Mouse (Mus musculus): ENCODE data around the gene Midn. TPM values are rescaled to one million over a fixed set of nuclear protein-coding genes. Genes with fewer than 3 reads are reported as not detected.

Gene Midn
- total and polyA plus RNA-seq, 3 experiments, result 8.1 to 26.7 TPM; not detected in 1

GRCm38 (mm10) chr10:80170052-80170451 is 22.0 kb downstream of the Midn start:
- peaks cover 4 to 17% of the 10 kb centered on the region in 2 experiments; a peak in 3 of 4 replicates for H3K4me1 ChIP-seq (ENCODE audit: control insufficient read depth in 1 of 2, insufficient read depth in 2 of 2, low read length in 2 of 2)
- H3K36me3 ChIP-seq (ENCODE audit: control insufficient read depth in 1 of 2, insufficient read depth in 2 of 2, low read length in 2 of 2), result peaks cover 0 to 16% of the 10 kb centered on the region in 2 experiments; a peak in 2 of 4 replicates
- H3K27me3 ChIP-seq (ENCODE audit: control insufficient read depth in 1 of 2, insufficient read depth in 2 of 2, low read length in 2 of 2), result no peaks in the 10 kb centered on the region
- no peaks in the 10 kb centered on the region for H3K9me3 ChIP-seq (replicated peaks; ENCODE audit: insufficient read depth, low read length)
- DNase-seq (ENCODE audit: low read depth, low spot score), result no peak
- H3K27ac ChIP-seq (ENCODE audit: control insufficient read depth, low read depth, low read length), result no peak overlapping the region
- peaks cover 12% of the 10 kb centered on the region; the same call in 1 of the 2 replicates for H3K79me2 ChIP-seq (ENCODE audit: control insufficient read depth, insufficient read depth, low read length, poor library complexity)
- no peak overlapping the region for H3K4me3 ChIP-seq (ENCODE audit: control insufficient read depth in 1 of 2, insufficient read depth in 1 of 2, low read depth in 2 of 2, low read length in 2 of 2)
- TF ChIP-seq RCOR1 (IDR thresholded peaks at IDR 0.05; ENCODE audit: low read depth, low read length) (no peak), E2F4 (IDR thresholded peaks at IDR 0.05; ENCODE audit: borderline replicate concordance, low read depth, low read length) (no peak), POLR2A (IDR thresholded peaks at IDR 0.05; ENCODE audit: control insufficient read depth in 1 of 2, insufficient read depth in 1 of 2, low read depth in 1 of 2, low read length in 2 of 2, poor library complexity in 1 of 2) (no peak), ZMIZ1 (IDR thresholded peaks at IDR 0.05; ENCODE audit: low read depth, low read length) (no peak), UBTF (IDR thresholded peaks at IDR 0.05; ENCODE audit: borderline replicate concordance, insufficient read depth, low read depth, low read length) (no peak), NELFE (IDR thresholded peaks at IDR 0.05; ENCODE audit: low read depth, low read length) (no peak), POLR2AphosphoS5 (IDR thresholded peaks at IDR 0.05; ENCODE audit: borderline replicate concordance, low read depth, low read length) (no peak), KAT2A (conservative IDR thresholded peaks at IDR 0.05; ENCODE audit: low read depth, low read length) (no peak), NRF1 (IDR thresholded peaks at IDR 0.05; ENCODE audit: insufficient read depth, low read depth, low read length, poor library complexity, severe bottlenecking) (no peak), RAD21 (IDR thresholded peaks at IDR 0.05; ENCODE audit: low read depth, low read length) (no peak), MYB (IDR thresholded peaks at IDR 0.05; ENCODE audit: low read depth, low read length) (no peak), ZC3H11A (IDR thresholded peaks at IDR 0.05; ENCODE audit: low read depth, low read length) (no peak), EP300 (IDR thresholded peaks at IDR 0.05; ENCODE audit: low read depth in 1 of 2, low read length in 2 of 2) (no peak), TCF12 (IDR thresholded peaks at IDR 0.05; ENCODE audit: low read depth, low read length) (no peak), HCFC1 (IDR thresholded peaks at IDR 0.05; ENCODE audit: low read depth, low read length) (no peak)
- no peak overlapping the region for H3K9ac ChIP-seq (ENCODE audit: control insufficient read depth, low read depth, low read length, poor library complexity, severe bottlenecking)

GRCm38 (mm10) chr10:80170601-80171021 is 22.5 kb downstream of the Midn start:
- no peak overlapping the region for H3K4me3 ChIP-seq (ENCODE audit: control insufficient read depth in 1 of 2, insufficient read depth in 1 of 2, low read depth in 2 of 2, low read length in 2 of 2)
- DNase-seq (ENCODE audit: low read depth, low spot score), result no peak
- H3K79me2 ChIP-seq (ENCODE audit: control insufficient read depth, insufficient read depth, low read length, poor library complexity), result peaks cover 12% of the 10 kb centered on the region; the same call in 1 of the 2 replicates
- H3K27ac ChIP-seq (ENCODE audit: control insufficient read depth, low read depth, low read length), result no peak overlapping the region
- H3K9me3 ChIP-seq (replicated peaks; ENCODE audit: insufficient read depth, low read length), result no peaks in the 10 kb centered on the region
- no peak overlapping the region for H3K9ac ChIP-seq (ENCODE audit: control insufficient read depth, low read depth, low read length, poor library complexity, severe bottlenecking)
- H3K27me3 ChIP-seq (ENCODE audit: control insufficient read depth in 1 of 2, insufficient read depth in 2 of 2, low read length in 2 of 2), result no peaks in the 10 kb centered on the region
- H3K36me3 ChIP-seq (ENCODE audit: control insufficient read depth in 1 of 2, insufficient read depth in 2 of 2, low read length in 2 of 2), result peaks cover 0 to 16% of the 10 kb centered on the region in 2 experiments; a peak in 2 of 4 replicates
- H3K4me1 ChIP-seq (ENCODE audit: control insufficient read depth in 1 of 2, insufficient read depth in 2 of 2, low read length in 2 of 2), result peaks cover 4 to 17% of the 10 kb centered on the region in 2 experiments; a peak in 3 of 4 replicates
- TF ChIP-seq MAZ (IDR thresholded peaks at IDR 0.05; ENCODE audit: low read depth, low read length) (no peak), MEF2A (IDR thresholded peaks at IDR 0.05; ENCODE audit: extremely low read depth, insufficient replicate concordance, low read depth, low read length, poor library complexity, severe bottlenecking) (no peak), UBTF (IDR thresholded peaks at IDR 0.05; ENCODE audit: borderline replicate concordance, insufficient read depth, low read depth, low read length) (no peak), NRF1 (IDR thresholded peaks at IDR 0.05; ENCODE audit: insufficient read depth, low read depth, low read length, poor library complexity, severe bottlenecking) (no peak), CHD1 (IDR thresholded peaks at IDR 0.05; ENCODE audit: low read depth, low read length) (no peak), ETS1 (IDR thresholded peaks at IDR 0.05; ENCODE audit: low read depth, low read length) (no peak), GABPA (IDR thresholded peaks at IDR 0.05; ENCODE audit: low read depth, low read length) (no peak), ZNF384 (IDR thresholded peaks at IDR 0.05; ENCODE audit: low read depth, low read length) (no peak), BHLHE40 (IDR thresholded peaks at IDR 0.05; ENCODE audit: borderline replicate concordance, low read depth, low read length) (no peak), SIN3A (IDR thresholded peaks at IDR 0.05; ENCODE audit: low read length) (no peak), RAD21 (IDR thresholded peaks at IDR 0.05; ENCODE audit: low read depth, low read length) (no peak), TBP (IDR thresholded peaks at IDR 0.05; ENCODE audit: low read depth, low read length) (no peak), JUND (IDR thresholded peaks at IDR 0.05; ENCODE audit: low read depth, low read length) (no peak), SMC3 (IDR thresholded peaks at IDR 0.05; ENCODE audit: low read depth, low read length) (no peak), POLR2A (IDR thresholded peaks at IDR 0.05; ENCODE audit: control insufficient read depth in 1 of 2, insufficient read depth in 1 of 2, low read depth in 1 of 2, low read length in 2 of 2, poor library complexity in 1 of 2) (no peak)

Data from MEL (cell line).